Mouse (Mus musculus) small intestine, adult 2 months (tissue): ENCODE data around the gene Snx20.

Source experiments
- CTCF ChIP-seq: fragments of 200-500 bp; IDR thresholded peaks from 2 replicates; pipeline ENCODE4 v1.5.1; 2012; ENCODE audit warnings: low read depth, mild to moderate bottlenecking, control low read depth, inconsistent platforms, low read length, moderate library complexity, mixed read lengths; ENCODE audit not compliant: insufficient replicate concordance, insufficient read length; ENCODE audit errors: extremely low read depth
- POLR2A ChIP-seq: fragments of 200-500 bp; IDR thresholded peaks from 2 replicates; pipeline ENCODE4 v1.6.1; 2012; ENCODE audit warnings: low read depth, mild to moderate bottlenecking, control low read depth, inconsistent platforms, low read length, moderate library complexity

DNA sequence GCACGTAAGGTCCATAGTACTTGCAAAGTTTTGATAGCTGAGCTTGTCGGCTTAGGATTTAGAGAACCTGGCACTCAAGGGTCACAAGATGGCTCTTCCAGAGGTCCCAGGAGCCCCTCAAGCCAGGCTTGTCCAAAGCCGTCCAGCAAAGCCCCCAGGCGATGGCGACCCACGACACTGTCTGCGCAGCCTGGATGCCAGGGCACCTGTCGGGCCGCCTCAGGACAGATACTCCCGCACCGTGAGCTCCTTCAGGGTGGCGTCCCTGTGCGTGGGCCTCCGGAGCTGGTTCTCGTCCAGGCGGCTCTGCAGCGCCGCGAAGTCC lies 9.0 kb downstream of the Snx20 start:
- TF ChIP-seq CTCF (no peak), POLR2A (no peak)
